Mouse (Mus musculus): ENCODE data around the gene Gjc3. TPM values are rescaled to one million over a fixed set of nuclear protein-coding genes. Genes with fewer than 3 reads are reported as not detected.
"Not testable (repeated sequence)": the region's sequence is repeated elsewhere in the genome, so short reads cannot be mapped to it uniquely, and the experiment has no call there.

Gjc3 gene
- 10 to 100 TPM; 22.7 to 28.6 (median 25.6) TPM for total RNA-seq (2022)

DNA sequence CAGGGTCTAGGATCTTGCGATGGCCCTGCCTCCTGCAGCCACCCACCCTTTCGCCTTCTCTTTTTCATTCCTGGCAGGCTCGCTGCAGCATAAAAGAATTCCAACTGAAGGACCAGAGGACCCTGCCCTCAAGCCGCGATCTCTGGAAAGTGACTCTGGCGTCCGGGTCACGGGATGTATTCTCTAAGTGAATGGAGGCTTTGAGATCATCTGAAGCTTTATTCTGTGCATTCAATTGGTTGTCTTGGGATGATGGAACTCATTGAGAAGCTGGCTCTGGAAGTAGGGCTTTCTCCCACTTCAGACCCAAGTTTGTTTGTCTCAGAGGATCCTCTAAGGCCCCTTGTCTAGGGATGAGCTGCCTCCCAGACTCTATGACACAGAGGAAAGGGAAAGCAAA, at the start of gene Gjc3:
Gjc3 (minus strand) TSS at position 154 of the 400 bp plus-strand sequence.
- no peak for DNase-seq (ENCODE audit: low spot score in 2 of 2)

DNA sequence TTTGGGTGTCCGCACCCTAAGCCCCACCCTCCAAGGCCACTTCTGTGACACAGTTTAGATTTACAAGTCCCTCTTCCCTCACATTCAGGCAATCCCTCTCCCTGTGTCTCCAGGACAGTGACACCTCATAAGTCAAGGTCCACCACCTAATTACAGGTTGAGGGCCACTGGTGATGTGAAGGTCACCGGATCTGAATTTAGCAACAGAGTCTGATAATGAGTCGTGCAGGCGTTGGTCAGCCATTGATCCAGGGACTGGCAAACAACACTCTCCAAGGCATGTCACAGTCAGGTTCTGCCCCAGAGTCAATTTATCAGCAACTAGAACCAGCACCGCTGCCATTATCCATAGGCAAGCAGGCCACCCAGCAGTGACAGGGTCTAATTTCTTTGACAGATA, 49.5 kb upstream of the Gjc3 start:
- no peak for DNase-seq (ENCODE audit: low spot score in 2 of 2)

DNA sequence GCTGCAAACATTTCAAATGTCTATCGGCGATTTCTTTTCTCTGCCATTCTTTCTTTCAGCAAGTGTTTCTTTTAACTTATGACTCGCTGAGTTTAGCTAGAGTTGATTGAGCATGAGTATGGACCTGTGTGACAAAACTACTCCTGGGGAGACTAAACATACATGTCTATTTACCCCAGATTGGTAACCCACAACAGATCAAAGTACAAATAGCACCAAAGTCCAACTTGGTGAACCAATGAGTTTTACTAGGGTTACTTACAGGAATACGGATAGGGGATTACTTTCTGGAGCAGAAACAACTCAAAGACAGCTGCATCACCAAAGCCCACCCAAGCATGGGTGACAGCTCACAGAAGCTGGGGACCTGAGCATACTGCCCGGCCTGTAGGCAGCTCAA, 46.5 kb upstream of the Gjc3 start:
- DNase-seq (ENCODE audit: low spot score in 2 of 2), result no peak

DNA sequence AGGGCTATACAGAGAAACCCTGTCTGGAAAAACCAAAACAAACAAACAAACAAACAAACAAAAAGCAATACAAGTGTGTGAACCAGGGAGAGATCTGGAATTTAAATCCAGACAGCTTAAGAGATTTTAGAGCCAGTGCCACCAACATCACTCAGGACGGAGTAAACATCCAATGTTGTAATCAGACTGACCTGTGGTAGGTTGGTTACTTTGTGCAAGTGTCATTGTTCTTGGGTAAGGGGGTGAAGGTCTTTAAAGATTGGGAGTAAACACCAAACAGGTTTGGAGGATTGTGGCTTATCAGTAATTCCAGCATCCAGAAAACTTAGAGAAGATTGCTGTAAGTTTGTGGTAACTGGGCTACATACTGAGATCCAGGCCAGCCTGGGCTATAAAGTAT, 23.5 kb upstream of the Gjc3 start:
- no peak for DNase-seq (ENCODE audit: low spot score in 2 of 2)

DNA sequence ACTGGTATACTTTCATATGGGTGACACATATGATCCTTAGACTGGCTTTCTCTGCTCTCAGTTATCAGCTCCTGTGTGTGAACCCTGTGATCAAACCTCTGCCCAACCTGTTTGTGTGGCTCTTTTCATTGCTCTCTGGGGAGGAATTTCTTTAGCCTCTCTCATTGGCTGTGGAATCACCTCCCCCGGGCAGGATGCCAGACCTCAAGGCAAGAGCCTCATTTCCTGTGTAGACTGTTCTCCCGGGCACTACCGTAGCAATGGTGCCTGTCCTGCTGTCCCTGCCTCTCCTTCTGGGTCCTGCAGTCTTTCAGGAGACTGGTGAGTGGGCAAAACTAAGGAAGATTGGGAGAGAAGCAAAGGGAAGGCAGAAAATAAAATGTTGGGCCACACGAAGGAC, 18.4 kb upstream of the Gjc3 start, which contains the start of gene Azgp1:
Azgp1 (plus strand) TSS at position 221 of the 400 bp plus-strand sequence.
- DNase-seq (ENCODE audit: low spot score in 2 of 2), result no peak

DNA sequence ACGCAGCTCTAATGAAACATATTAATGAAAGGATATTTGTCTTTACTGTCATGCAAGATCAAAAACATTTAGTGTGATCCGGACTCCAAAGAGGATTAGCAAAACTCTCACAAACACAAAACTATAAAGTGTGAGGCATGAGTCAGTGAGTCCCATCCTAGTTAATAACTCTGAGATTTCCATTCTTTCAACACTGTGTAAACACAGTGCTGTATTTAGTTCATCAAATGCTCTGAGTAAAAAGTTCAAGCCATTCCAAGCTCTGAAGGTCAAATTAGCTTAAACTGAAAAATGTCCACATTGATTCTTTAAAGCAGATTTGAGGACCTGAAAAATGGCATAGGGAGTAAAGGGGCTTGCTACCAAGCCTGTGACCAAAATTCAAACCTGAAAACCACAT, 16.2 kb upstream of the Gjc3 start:
- no peak for DNase-seq (ENCODE audit: low spot score in 2 of 2)

DNA sequence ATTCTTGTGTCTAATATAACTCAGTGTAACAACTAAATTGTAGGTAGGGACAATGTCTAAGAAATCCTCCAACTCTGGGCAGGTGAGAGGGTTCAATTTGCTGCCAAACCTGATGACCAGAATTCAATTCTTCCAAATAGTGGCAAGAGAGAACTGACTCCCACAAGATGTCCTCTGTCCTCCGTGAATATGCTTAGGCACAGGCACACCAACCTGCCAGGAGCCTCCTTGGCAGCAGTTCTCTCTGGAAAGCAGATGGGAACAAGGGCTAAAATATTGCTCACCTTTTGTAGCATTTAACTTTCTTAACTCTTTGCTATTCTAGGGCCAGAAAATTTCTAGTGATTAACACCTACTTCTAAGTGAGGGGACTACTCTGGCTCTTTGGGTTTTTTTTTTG, 14.4 kb upstream of the Gjc3 start:
- no peak for DNase-seq (ENCODE audit: low spot score in 2 of 2)

DNA sequence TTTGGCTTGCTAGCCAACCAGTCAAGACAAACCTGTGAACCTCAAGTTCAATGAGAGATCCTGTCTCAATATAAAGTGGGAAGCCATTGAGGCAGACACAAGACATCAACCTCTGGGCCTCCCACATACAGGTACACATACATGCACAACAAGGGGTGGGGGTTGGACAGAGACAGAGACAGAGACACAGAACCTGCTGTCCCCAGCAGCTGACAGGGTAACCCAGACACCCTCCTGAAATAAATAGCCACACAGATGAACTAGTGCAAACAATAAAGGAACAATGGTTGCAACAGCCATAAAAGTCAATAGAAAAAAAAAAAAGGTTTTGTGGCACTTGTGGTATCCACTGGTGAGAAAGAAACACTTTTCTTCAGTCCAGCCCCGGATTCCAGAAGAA, 12.5 kb upstream of the Gjc3 start:
- no peak for DNase-seq (ENCODE audit: low spot score in 2 of 2)

DNA sequence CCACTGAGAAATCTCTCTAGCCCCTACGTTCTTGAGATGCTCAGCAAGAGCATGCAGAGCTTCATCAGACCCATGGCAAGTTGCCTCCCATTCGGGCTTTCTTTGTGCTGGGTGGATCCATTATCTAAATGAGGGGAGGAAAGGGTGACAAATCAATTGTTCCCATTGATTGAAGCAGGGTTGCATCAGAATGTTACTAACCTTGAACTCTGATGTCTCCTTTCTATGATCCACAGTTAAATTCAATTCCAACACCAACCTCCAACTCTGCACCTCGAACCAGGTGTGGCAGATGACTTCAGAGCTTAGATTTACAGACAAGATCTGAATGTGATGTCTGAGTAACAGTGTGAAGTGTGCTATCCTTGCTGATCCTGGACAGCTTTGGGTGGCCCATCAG, 11.8 kb upstream of the Gjc3 start:
- DNase-seq (ENCODE audit: low spot score in 2 of 2), result no peak

DNA sequence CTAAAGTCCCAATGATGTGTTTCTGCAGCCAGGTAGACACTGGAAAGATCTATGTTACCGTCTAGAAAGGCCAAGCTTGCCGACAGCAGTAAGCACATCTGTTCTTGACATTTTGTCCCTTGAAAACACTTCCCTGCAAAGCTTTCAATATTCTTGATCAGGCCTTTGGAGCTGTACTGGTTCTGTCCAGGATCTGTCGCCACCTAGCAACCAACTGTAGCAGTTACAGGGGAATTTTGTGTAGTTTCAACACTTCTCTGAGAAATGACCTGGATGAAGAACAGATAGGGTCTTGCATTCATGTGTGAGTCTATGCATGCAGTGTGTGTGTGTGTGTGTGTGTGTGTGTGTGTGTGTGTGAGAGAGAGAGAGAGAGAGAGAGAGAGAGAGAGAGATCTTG, 10.8 kb upstream of the Gjc3 start:
- no peak for DNase-seq (ENCODE audit: low spot score in 2 of 2)

DNA sequence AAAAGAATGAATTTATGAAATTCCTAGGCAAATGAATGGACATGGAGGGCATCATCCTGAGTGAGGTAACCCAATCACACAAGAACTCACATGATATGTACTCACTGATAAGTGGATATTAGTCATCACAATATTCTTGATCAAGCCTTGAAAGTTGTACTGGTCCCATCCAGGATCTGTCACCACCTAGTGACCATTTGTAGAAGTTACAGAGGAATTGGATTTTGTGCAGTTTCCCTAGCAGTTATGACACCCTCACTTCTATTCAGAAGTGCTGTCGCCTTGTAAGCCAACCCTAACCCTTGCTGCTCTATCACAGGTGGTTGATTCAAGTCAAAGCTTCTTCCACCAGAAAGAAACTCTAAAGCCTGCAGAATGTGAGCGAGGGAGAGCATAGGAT, 10.3 kb upstream of the Gjc3 start:
- no peak for DNase-seq (ENCODE audit: low spot score in 2 of 2)

DNA sequence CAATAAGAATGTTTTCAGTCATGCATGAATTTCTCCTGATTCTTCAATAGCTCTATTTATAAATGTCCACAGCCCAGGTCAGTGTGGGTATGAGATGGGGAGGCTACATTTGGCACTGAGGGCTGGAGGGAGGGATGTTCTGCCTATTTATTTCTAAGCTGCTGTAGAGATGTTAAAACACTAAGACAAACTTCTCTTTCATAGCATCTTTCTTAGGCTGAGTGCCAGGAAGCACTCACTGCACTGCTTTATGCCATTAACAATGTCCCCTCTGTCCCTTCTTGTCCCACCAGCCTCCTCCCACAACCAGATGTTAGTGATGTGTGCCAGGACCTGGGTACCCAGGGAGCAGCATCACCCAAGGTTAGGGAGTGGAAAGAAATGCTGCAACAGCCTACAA, 3.6 kb upstream of the Gjc3 start:
- peak in 1 of 2 experiments; percentile 57 for DNase-seq (ENCODE audit: low spot score in 2 of 2)

DNA sequence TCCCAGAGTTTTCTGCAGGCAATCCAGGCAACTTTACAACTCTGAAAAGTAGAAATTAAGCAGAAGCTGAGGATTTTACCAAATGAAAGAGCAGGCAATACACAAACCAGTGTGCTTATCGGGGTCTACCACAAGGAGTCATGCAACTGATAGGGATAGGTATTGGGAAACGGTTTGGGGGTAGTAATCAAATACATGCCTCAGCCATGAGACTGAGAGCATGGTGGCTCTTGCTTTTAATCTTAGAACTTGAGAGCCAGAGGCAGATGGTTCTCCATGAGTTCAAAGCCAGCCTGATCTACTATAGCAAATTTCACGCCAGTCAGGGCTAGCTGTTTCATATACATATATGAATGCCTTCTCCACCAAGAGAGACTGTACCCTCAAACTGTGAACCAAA, 6.5 kb downstream of the Gjc3 start:
- DNase-seq (ENCODE audit: low spot score in 2 of 2), result no peak

DNA sequence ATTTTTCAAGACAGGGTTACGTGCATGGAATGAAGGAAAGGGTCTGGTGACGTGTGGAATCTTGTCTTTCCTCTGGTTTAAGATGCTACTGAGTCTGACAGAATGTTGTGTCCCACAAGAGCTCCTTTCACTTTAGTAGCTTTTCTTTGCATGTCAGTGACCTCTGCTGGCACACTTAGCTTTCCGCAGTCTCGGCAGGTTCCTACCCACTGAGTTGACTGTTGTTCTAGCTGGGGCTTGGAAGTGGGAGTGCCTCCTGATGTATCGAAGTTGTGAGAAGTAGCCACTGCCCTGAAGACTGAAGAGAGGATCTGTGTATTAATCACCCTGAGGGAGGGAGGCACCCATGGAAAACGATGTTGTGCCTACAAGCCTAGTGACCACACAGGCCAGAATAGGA, 11.7 kb downstream of the Gjc3 start:
- no peak for DNase-seq (ENCODE audit: low spot score in 2 of 2)

DNA sequence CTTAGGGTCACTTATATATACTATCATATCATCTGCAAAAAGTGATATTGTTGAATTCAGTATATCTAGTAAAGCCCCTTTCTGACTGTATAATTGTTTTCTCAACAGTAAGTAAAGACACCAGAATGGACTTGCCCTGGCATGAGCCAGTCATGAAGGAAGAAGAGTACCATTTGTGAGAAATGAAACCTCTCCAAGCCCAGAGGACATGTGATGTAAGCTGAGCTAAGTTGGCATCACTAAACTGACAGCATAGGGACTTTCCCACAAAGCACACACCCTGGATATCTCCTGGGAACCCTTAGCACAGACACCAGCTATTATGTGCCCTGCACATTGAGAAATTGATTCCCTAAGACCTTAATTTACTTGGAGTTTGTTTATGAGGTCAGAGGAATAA, 15.6 kb downstream of the Gjc3 start:
- no peak for DNase-seq (ENCODE audit: low spot score in 2 of 2)

DNA sequence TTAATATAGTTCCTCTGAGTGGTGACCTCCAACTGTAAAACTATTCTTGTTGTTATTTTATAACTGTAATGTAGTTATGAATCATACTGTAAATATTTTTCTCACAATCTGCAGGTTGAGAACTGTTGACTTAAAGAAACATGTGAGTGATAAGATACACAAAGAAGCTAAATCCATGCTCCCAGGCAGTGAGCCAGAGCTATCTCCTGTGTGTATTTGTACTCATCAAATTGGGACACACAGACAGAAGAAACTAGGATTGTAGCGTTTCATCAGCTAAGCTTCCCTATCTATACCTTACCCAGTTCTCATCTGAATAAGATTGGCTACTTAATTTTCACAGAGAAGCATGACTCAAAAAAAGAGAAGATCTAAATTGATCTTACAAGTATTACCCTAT, 19.8 kb downstream of the Gjc3 start:
- no peak for DNase-seq (ENCODE audit: low spot score in 2 of 2)

DNA sequence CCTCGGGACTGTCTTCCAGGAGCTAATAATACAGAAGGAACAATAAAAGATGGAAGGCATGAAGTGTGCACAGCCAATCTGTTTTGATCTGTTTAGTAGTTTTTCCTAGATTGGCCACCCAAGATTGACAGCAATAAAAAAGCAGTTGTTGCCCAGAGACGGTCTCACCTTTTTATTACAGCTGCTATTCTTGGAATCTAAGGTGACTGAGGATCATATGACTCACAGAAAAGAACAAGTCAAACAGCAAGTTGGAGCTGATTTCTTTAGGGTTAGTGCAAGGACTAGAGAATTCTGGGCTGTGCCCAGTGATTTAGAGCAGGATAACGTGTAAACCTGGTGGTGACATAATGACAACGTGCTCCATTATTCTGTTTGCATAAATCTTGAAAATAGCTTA, 21.9 kb downstream of the Gjc3 start:
- no peak for DNase-seq (ENCODE audit: low spot score in 2 of 2)

DNA sequence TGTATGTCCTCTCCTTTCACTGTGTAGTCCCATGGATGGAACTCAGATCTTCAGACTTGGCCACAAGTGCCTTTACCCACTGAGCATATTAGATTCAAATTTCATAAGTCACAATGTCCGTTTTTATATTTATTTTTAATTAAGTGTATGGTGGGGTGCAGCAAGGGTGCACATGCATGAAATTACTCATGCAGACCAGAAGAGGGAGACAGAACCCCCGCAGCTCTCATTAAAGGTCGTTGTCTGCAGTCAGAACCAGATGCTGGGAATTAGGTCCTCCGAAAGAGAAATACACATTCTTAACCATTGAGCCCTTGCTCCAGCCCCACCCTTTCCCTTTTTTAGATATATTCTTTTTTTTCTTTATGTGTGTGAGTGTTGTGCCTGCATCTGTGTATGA, 25.7 kb downstream of the Gjc3 start:
- DNase-seq (ENCODE audit: low spot score in 2 of 2), result no peak

DNA sequence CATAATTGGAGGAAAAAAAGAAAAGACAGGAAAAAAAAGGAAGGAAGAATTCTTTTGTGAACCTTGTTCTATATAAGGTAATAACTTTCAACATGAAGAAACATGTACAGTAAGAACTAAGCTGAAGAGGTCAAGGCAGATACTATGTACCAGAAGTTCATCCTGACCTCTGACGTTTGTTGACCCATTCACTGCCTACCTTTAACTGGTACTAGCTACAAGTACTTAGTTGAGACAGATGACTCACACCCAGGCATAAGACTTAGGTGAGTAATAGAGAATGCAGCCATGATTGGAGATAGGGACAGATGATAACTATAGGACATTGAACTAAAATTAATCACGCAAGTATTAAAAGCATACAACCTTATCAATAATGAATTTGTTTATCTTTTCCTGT, 26.4 kb downstream of the Gjc3 start:
- DNase-seq (ENCODE audit: low spot score in 2 of 2), result no peak

DNA sequence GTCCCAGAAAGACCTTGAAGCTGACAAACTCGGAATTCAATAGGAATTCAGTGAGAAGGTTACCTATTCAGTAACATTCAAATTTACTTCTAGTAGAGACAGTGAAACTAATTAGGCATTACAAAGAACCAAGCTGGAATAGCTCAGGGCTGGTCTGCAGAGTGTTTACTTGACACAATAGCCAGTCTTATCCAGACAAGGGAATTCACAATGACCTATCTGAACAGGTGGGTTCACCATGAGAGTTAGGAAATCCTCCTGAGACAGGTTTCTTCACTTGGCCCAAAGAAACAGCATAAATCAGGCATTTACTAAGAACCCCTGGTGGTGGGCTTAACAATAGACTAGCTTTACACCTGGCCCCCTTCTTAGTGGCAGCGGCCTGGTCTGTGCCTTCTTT, 29.0 kb downstream of the Gjc3 start:
- DNase-seq (ENCODE audit: low spot score in 2 of 2), result not testable (repeated sequence)

DNA sequence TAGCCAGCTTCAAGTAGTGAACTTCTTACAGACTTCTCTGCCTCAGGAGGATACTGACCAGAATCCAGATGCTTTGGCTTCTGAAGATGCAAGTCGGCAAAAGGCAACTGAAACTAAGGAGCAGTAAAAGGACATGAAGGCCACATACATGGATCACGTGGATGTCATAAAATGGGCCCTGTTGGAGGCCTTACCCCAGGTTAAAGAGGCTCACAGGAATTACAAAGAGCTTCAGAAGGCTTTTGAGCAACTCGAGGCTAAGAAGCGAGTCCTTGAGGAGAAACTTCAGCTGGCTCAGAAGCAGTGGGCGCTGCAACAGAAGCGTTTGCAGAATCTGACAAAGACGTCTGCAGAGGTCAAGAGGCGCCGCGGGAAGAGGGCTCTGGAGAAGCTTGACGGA, 34.5 kb downstream of the Gjc3 start:
- DNase-seq (ENCODE audit: low spot score in 2 of 2), result no peak

DNA sequence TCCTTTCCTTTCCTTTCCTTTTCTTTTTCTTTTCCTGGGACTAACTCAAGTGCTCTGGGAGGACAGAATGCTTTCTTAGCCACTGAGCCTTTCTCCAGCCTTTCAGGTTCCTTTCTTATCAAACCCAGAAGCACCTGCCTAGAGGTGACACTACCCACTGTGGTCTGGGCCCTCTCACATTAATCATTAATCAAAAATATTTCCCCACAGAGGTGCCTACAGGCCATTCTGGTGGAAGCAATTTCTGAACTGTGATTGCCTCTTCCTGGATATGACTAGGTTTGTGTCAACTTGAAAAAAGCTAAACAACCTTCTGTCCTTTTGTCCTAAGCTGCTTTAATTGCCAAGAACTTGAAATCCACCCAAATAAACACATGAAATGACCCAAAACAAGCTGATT, 40.7 kb downstream of the Gjc3 start:
- DNase-seq (ENCODE audit: low spot score in 2 of 2), result no peak

DNA sequence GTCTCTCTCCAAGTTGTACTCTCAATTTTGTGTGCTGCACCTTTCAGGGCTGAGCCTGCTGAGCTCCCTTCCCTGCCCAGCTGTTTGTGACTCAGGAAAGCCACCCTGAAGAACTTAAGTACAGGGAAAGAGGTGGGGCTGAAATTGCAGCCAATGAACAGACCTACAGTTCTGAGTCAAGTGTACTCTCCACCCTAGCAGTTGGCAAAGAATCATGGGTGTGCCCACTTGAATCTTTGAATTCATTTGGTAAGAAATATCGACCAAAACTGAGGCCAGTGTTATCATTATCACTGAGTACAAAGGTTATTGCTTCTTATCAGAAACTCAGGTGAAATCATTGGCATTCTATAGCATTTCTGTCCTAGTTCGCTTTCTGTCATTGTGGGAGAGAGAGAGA, 41.4 kb downstream of the Gjc3 start, which contains the start of gene Cyp3a13:
Cyp3a13 (minus strand) TSS at position 88 of the 400 bp plus-strand sequence.
- no peak for DNase-seq (ENCODE audit: low spot score in 2 of 2)

DNA sequence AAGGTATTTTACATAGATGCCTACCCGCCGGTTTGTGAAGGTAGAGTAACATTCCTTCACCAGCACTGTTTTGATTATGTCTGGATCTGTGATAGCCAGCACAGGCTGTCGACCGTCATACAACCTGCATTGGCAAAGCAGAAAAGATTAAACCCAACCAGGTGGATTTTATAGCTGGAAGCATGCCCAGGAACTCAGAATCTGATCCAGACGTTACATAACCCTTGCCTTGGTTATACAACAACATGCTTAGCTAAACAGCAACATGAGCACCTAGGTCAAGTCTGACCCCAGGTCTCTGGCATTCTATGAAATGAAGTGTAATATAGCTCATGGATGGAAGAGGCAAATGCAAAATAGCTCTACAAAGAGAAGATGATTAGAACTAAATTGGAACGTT, 47.3 kb downstream of the Gjc3 start:
- DNase-seq (ENCODE audit: low spot score in 2 of 2), result no peak

Measured in left cerebral cortex, adult 8-10 months (tissue).